Mouse (Mus musculus) CH12.LX (cell line): ENCODE results near the gene Ina. TPM values are rescaled to one million over a fixed set of nuclear protein-coding genes. Genes with fewer than 3 reads are reported as not detected.

Experiments
- DNase-seq: peaks from one replicate; pipeline ENCODE4 v3.0.0-alpha.2; 2013; ENCODE audit errors: extremely low read depth
- H3K27ac ChIP-seq: 2 replicates; pipeline ENCODE4 v1.5.1; 2012; ENCODE audit warnings: low read depth, mild to moderate bottlenecking, control low read depth, moderate library complexity; ENCODE audit not compliant: insufficient read depth
- H3K27me3 ChIP-seq: replicated peaks from 2 replicates; pipeline ENCODE3; 2012; ENCODE audit warnings: inconsistent platforms
- H3K36me3 ChIP-seq, 2 experiments: replicated peaks in 1 of 2; 2 replicates each; pipeline versions ENCODE3 to v1.6.1; 2012; ENCODE audit warnings: inconsistent platforms in 1 of 2, low read length in 1 of 2, mild to moderate bottlenecking in 1 of 2, mixed read lengths in 1 of 2, moderate library complexity in 1 of 2; ENCODE audit not compliant: control insufficient read depth in 1 of 2, insufficient read depth in 1 of 2
- H3K4me1 ChIP-seq, 2 experiments: 2 replicates each; pipeline ENCODE4 v1.6.1; 2012; ENCODE audit warnings: inconsistent platforms in 1 of 2, moderate library complexity in 1 of 2; ENCODE audit not compliant: insufficient read depth in 2 of 2, control insufficient read depth in 1 of 2
- H3K4me2 ChIP-seq: 2 replicates; pipeline ENCODE4 v1.6.1; 2012; ENCODE audit warnings: low read depth, mild to moderate bottlenecking, control low read depth; ENCODE audit not compliant: poor library complexity, insufficient read depth, severe bottlenecking
- H3K4me3 ChIP-seq, 3 experiments: fragments of 150-350 bp in 1 of 3; sonication (generic) in 1 of 3; replicated peaks in 1 of 3; 2 replicates each; pipeline versions ENCODE3 to v1.5.1; 2011 to 2012; ENCODE audit warnings: low read depth in 2 of 3, low read length in 2 of 3, mild to moderate bottlenecking in 2 of 3, moderate library complexity in 2 of 3, control low read depth in 1 of 3, improper control_type of control experiment in 1 of 3, inconsistent platforms in 1 of 3, mixed read lengths in 1 of 3; ENCODE audit not compliant: poor library complexity in 1 of 3
- H3K79me2 ChIP-seq: replicated peaks from 2 replicates; pipeline ENCODE4 v1.6.1; 2012; ENCODE audit warnings: mild to moderate bottlenecking, moderate library complexity; ENCODE audit not compliant: control insufficient read depth, poor library complexity, insufficient read depth, severe bottlenecking; ENCODE audit errors: extremely low read depth
- H3K9ac ChIP-seq: 2 replicates; pipeline ENCODE4 v1.6.1; 2012; ENCODE audit warnings: low read depth, mild to moderate bottlenecking, control low read depth, moderate library complexity; ENCODE audit not compliant: insufficient read depth
- H3K9me3 ChIP-seq: replicated peaks from 2 replicates; pipeline ENCODE3; 2012; ENCODE audit warnings: low read length, inconsistent platforms, mixed read lengths
- BHLHE40 ChIP-seq: IDR thresholded peaks from 2 replicates; pipeline ENCODE4 v1.6.1; 2011; ENCODE audit warnings: mild to moderate bottlenecking, low read depth, low read length, improper control_type of control experiment
- CHD2 ChIP-seq: IDR thresholded peaks from 2 replicates; pipeline ENCODE4 v1.6.1; 2011; ENCODE audit warnings: low read length, improper control_type of control experiment
- CTCF ChIP-seq, 2 experiments: IDR thresholded peaks in 1 of 2; conservative IDR thresholded peaks in 1 of 2; 2 replicates each; pipeline ENCODE4 v1.5.1; 2011 to 2012; ENCODE audit warnings: low read depth in 2 of 2, low read length in 2 of 2, improper control_type of control experiment in 1 of 2, inconsistent platforms in 1 of 2, mild to moderate bottlenecking in 1 of 2, moderate library complexity in 1 of 2
- E2F4 ChIP-seq: IDR thresholded peaks from 2 replicates; pipeline ENCODE4 v1.6.1; 2011; ENCODE audit warnings: low read depth, low read length, improper control_type of control experiment; ENCODE audit not compliant: insufficient replicate concordance
- ETS1 ChIP-seq: conservative IDR thresholded peaks from 2 replicates; pipeline ENCODE4 v1.6.1; 2012; ENCODE audit warnings: low read depth, mild to moderate bottlenecking, inconsistent platforms, low read length, improper control_type of control experiment, moderate library complexity
- KAT2A ChIP-seq: IDR thresholded peaks from 2 replicates; pipeline ENCODE4 v1.6.1; 2012; ENCODE audit warnings: low read length, improper control_type of control experiment, inconsistent platforms; ENCODE audit not compliant: insufficient replicate concordance
- MAX ChIP-seq: IDR thresholded peaks from 2 replicates; pipeline ENCODE4 v1.6.1; 2011; ENCODE audit warnings: low read length, improper control_type of control experiment
- MAZ ChIP-seq: IDR thresholded peaks from 2 replicates; pipeline ENCODE4 v1.6.1; 2012; ENCODE audit warnings: low read depth, mild to moderate bottlenecking, inconsistent platforms, low read length, improper control_type of control experiment, moderate library complexity
- MEF2A ChIP-seq: IDR thresholded peaks from 2 replicates; pipeline ENCODE4 v1.6.1; 2014; ENCODE audit warnings: low read depth, mild to moderate bottlenecking, inconsistent platforms, low read length, improper control_type of control experiment, borderline replicate concordance
- NRF1 ChIP-seq: IDR thresholded peaks from 2 replicates; pipeline ENCODE4 v1.6.1; 2014; ENCODE audit warnings: low read depth, mild to moderate bottlenecking, inconsistent platforms, low read length, improper control_type of control experiment, moderate library complexity
- RAD21 ChIP-seq: IDR thresholded peaks from 2 replicates; pipeline ENCODE4 v1.6.1; 2011; ENCODE audit warnings: low read depth, mild to moderate bottlenecking, low read length, improper control_type of control experiment, moderate library complexity
- RCOR1 ChIP-seq: conservative IDR thresholded peaks from 2 replicates; pipeline ENCODE4 v1.6.1; 2012; ENCODE audit warnings: low read depth, mild to moderate bottlenecking, inconsistent platforms, low read length, improper control_type of control experiment
- SMC3 ChIP-seq: IDR thresholded peaks from 2 replicates; pipeline ENCODE4 v1.6.1; 2011; ENCODE audit warnings: low read depth, low read length, improper control_type of control experiment
- TBP ChIP-seq: conservative IDR thresholded peaks from 2 replicates; pipeline ENCODE4 v1.6.1; 2011; ENCODE audit warnings: low read depth, low read length, improper control_type of control experiment
- dilution Hi-C: fragments of 300-500 bp; cut with MboI; formaldehyde crosslinking; loops from 2 replicates; pipeline ENCODE4 v1.14.3; 2020; ENCODE audit warnings: low sequenced_read_pairs; ENCODE audit not compliant: extremely low pct_unique_long_range_greater_than_20kb, extremely low pct_ligation_motif_present
- in situ Hi-C: fragments of 300-500 bp; cut with MboI; formaldehyde crosslinking; loops from 3 replicates; pipeline ENCODE4 v1.14.3; 2019; ENCODE audit warnings: low sequenced_read_pairs, low pct_ligation_motif_present, low pct_unique_long_range_greater_than_20kb, mixed read lengths
- polyA plus RNA-seq: library from polyadenylated mRNA; unstranded; fragments of >175 nt; gene quantifications from 2 replicates; pipeline ENCODE4 v1.2.1, GENCODE M21; 2012; ENCODE audit warnings: low read depth; ENCODE audit not compliant: insufficient read length
- total RNA-seq, 2 experiments: library from RNA; depleted of rRNA; stranded (reverse); fragments of 300-350 nt in 1 of 2; fragments of >200 nt in 1 of 2; gene quantifications; 2 replicates each; pipeline ENCODE4 v1.2.3; 2012 to 2014

The Ina gene
- total and polyA plus RNA-seq, 3 experiments, result not detected

GRCm38 (mm10) chr19:47046343-47046742 is 31.8 kb downstream of the Ina start:
- dilution Hi-C loops, result no loop called here
- peaks cover 26 to 62% of the 10 kb centered on the region in 2 experiments for H3K36me3 ChIP-seq
- DNase-seq, result no peak
- TF ChIP-seq RAD21 (peak; percentile 29), ETS1 (no peak), MAX (no peak), CHD2 (no peak), SMC3 (0 out of 2 replicates have a peak, but pooled peaks have one; percentile 12), MAZ (no peak), MEF2A (no peak), TBP (no peak), CTCF (conservative IDR thresholded peaks at IDR 0.05 in 1 of 2, IDR thresholded peaks at IDR 0.05 in 1 of 2; ENCODE audit: low read depth in 2 of 2, low read length in 2 of 2) (peak in 1 of 2 experiments; percentile 55; a peak in 2 of 4 replicates)
- H3K9ac ChIP-seq, result no peak overlapping the region
- H3K27me3 ChIP-seq, result no peaks in the 10 kb centered on the region
- no peak overlapping the region for H3K4me2 ChIP-seq
- in situ Hi-C loops, result no loop called here
- no peak overlapping the region for H3K4me3 ChIP-seq
- no peak overlapping the region for H3K27ac ChIP-seq
- peaks cover 11% of the 10 kb centered on the region for H3K79me2 ChIP-seq
- peaks cover 9 to 35% of the 10 kb centered on the region in 2 experiments for H3K4me1 ChIP-seq
- H3K9me3 ChIP-seq, result no peaks in the 10 kb centered on the region

DNA sequence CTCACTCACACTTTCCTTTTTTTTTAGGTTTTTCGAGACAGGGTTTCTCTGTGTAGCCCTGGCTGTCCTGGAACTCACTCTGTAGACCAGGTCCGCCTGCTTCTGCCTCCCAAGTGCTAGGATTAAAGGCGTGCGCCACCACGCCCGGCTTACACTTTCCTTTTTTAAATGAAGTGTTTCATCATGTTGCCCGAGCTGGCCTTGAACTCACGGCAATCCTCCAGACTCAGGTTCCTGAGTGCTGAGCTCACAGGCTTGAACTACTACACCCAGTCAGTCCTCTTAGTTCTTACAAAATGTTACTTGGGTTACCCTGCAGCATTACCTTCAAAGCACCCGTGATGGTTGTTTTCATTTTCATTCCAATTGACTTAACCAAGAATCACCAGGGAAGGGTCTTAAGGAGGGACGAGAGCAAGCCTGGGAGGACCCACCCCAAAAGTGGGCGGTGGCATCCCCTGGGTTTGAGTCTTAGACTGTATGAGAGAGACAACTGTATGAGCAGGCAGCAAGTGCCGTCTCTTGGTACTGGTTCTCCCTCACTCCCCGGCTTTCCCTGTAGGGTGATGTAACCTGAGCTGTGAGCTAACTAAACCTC is 32.8 kb downstream of the Ina start:
- Histone ChIP-seq H3K27ac (no peak overlapping the region), H3K27me3 (no peaks in the 10 kb centered on the region), H3K4me2 (no peak overlapping the region), H3K36me3 (peaks cover 24 to 54% of the 10 kb centered on the region in 2 experiments), H3K4me3 (no peak overlapping the region), H3K4me1 (peaks cover 9 to 36% of the 10 kb centered on the region in 2 experiments), H3K9ac (no peak overlapping the region), H3K79me2 (peaks cover 11% of the 10 kb centered on the region), H3K9me3 (no peaks in the 10 kb centered on the region)
- no peak for TF ChIP-seq NRF1
- no peak for TF ChIP-seq KAT2A
- no peak for TF ChIP-seq RCOR1
- TF ChIP-seq E2F4, result no peak
- TF ChIP-seq CTCF (conservative IDR thresholded peaks at IDR 0.05 in 1 of 2, IDR thresholded peaks at IDR 0.05 in 1 of 2; ENCODE audit: low read depth in 2 of 2, low read length in 2 of 2), result no peak
- TF ChIP-seq MEF2A, result no peak
- no peak for TF ChIP-seq ETS1
- no peak for TF ChIP-seq BHLHE40
- in situ Hi-C loops (no loop called here), dilution Hi-C loops (no loop called here)
- no peak for DNase-seq
